Mouse (Mus musculus) E14TG2a.4 (cell line): ENCODE measurements at regions not wholly inside any gene's neighbourhood (a gene's known extent, or its start where the extent isn't known, plus 50 kb on each side); places are given as distances from the start of the nearest gene placed in this dataset.

Source experiments
- H3K27me3 ChIP-seq: 2 replicates; pipeline ENCODE4 v1.6.1; 2014; ENCODE audit warnings: low read length, control low read depth; ENCODE audit not compliant: insufficient read depth
- H3K36me3 ChIP-seq: 2 replicates; pipeline ENCODE4 v1.6.1; 2014; ENCODE audit warnings: low read length, control low read depth; ENCODE audit not compliant: insufficient read depth
- H3K4me1 ChIP-seq: replicated peaks from 2 replicates; pipeline ENCODE4 v1.6.1; 2014; ENCODE audit warnings: low read depth, low read length, control low read depth
- H3K4me3 ChIP-seq: replicated peaks from 2 replicates; pipeline ENCODE4 v1.5.1; 2014; ENCODE audit warnings: mild to moderate bottlenecking, low read length
- H3K9me3 ChIP-seq: 2 replicates; pipeline ENCODE4 v1.6.1; 2014; ENCODE audit warnings: low read length, control low read depth
- CTCF ChIP-seq: conservative IDR thresholded peaks from 2 replicates; pipeline ENCODE4 v1.5.1; 2014; ENCODE audit warnings: low read length
- NANOG ChIP-seq: IDR thresholded peaks from 2 replicates; pipeline ENCODE4 v1.6.1; 2014; ENCODE audit warnings: borderline replicate concordance, low read length, mixed read lengths
- POU5F1 ChIP-seq: IDR thresholded peaks from 2 replicates; pipeline ENCODE4 v1.6.1; 2014; ENCODE audit warnings: low read length, borderline replicate concordance

DNA sequence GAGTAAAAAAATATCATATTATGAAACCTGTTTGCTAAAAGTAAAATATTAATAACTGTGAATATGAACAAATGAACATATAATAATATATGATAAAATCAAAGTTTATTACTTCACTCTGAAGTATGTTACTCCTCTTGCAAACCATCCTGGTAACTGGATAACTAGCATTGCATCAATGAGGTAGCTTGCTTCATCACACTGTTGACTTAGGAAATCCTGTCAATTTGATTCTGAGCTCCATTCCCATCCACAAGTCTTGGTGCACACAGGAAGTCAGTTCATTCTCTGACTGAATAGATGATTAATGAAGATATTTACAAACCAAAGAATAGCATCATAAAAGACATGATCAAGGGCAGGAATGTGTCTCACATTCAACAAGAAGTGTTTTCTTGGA lies 286.9 kb upstream of the Gprin3 start:
- no peaks in the 10 kb centered on the region for H3K9me3 ChIP-seq
- H3K4me1 ChIP-seq = no peaks in the 10 kb centered on the region
- no peaks in the 10 kb centered on the region for H3K36me3 ChIP-seq
- H3K4me3 ChIP-seq = no peak overlapping the region
- no peaks in the 10 kb centered on the region for H3K27me3 ChIP-seq
- TF ChIP-seq NANOG = no peak
- no peak for TF ChIP-seq POU5F1
- no peak for TF ChIP-seq CTCF

DNA sequence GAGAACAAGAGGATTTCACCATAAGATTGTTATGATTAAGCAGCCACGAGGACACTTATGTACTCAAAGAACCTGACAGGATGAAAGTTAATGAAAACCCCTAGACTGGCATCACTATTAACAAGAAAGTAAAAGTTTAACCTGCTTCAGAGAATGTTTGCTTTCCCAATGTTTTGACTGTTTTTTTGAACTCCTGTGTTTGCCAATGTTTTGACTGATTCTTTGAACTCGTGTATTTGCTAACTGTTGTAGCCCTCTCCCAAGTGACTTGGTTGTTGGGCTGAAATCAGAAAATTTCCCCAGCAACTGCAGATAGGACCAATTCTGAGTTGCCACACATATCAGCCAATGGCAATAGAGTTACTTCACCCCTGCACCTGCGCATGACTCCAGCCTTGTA lies 258.9 kb upstream of the Gprin3 start:
- TF ChIP-seq NANOG (no peak), POU5F1 (no peak), CTCF (no peak)
- peaks cover 55% of the 10 kb centered on the region for H3K9me3 ChIP-seq
- H3K36me3 ChIP-seq = no peaks in the 10 kb centered on the region
- H3K4me3 ChIP-seq = no peak overlapping the region
- H3K27me3 ChIP-seq = no peaks in the 10 kb centered on the region
- H3K4me1 ChIP-seq = no peaks in the 10 kb centered on the region

DNA sequence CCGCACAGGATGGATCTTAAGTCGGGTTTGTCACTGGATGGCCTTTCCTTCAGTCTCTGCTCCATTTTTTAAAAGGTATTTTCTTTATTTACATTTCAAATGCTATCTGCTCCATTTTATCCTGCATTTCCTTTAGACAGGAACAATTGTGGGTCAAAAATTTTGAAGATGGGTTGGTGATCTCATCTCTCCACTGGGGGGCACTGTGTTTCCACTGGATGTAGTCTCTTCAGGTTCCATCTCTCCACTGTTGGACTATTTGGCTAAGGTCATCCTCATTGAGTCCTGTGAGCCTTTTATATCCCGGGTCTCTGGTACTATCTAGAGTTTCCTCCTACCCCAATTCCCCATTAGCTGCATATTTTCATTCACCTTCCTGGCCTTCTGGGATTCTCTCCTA lies 241.3 kb upstream of the Gprin3 start:
- no peaks in the 10 kb centered on the region for H3K4me1 ChIP-seq
- H3K36me3 ChIP-seq = no peaks in the 10 kb centered on the region
- no peak for TF ChIP-seq NANOG
- TF ChIP-seq POU5F1 = no peak
- TF ChIP-seq CTCF = peak; percentile 44
- no peaks in the 10 kb centered on the region for H3K27me3 ChIP-seq
- H3K4me3 ChIP-seq = no peak overlapping the region
- H3K9me3 ChIP-seq = no peaks in the 10 kb centered on the region
